22 mouse cellular contexts compared by ENCODE assay signal in genomic region chr3:68941867-68942266, GRCm38 (mm10).
A peak's percentile ranks its signal among the peaks of the same experiment; 100 is the strongest.
DNase-seq lines count a peak whose midpoint lies in the region; ATAC-seq and TF ChIP-seq lines count a peak whose summit lies in the region.
"Had no signal": no experiment of that assay in that cellular context is flagged by ENCODE, and none has a peak within 500 bp of the region (broad histone marks: within the 10 kb centered on the region; RNA-seq: fewer than 3 reads in every experiment).

No protein-coding gene starts in this region.

- DNase-seq in frontal cortex, postnatal 14 days (ENCODE audit: low spot score in 2 of 2): no peak
- no peak for DNase-seq in left cerebral cortex, adult 2 months (ENCODE audit: extremely low spot score in 1 of 2, low spot score in 2 of 2)
- no peak for DNase-seq in left cerebral cortex, postnatal 36 days (ENCODE audit: low spot score in 2 of 2)
- peak; percentile 29 for DNase-seq in right cerebral cortex, postnatal 25 days
- no peak for DNase-seq in right cerebral cortex, postnatal 4 days
- DNase-seq in telencephalon, adult 2 months (ENCODE audit: low read depth, low spot score): peak; percentile 47
- DNase-seq: adrenal gland, adult 2 months; adrenal gland, postnatal 25 days; cerebellum, adult 2 months; cerebellum, postnatal 10 days; embryo, embryonic 11 days; gastrocnemius, postnatal 10 days; heart, adult 18-20 months; heart, postnatal 10 days; heart, postnatal 4 days had no signal

- H3K9me3 ChIP-seq in hindbrain, embryonic 12.5 days (replicated peaks): no peaks in the 10 kb centered on the region
- H3K9me3 ChIP-seq: embryonic facial prominence, embryonic 15.5 days; forebrain, embryonic 10.5 days; heart, embryonic 10.5 days; hindbrain, embryonic 13.5 days had no signal

- H3K4me2 ChIP-seq in hindbrain, embryonic 12.5 days (replicated peaks): no peak overlapping the region
- H3K4me2 ChIP-seq: embryonic facial prominence, embryonic 15.5 days; hindbrain, embryonic 13.5 days had no signal

- ATAC-seq in frontal cortex, adult (ENCODE audit: low TSS enrichment): peak; percentile 50
- ATAC-seq in hindbrain, embryonic 12.5 days (ENCODE audit: low FRiP score): no peak

- H3K4me1 ChIP-seq in hindbrain, embryonic 12.5 days: no peaks in the 10 kb centered on the region
- H3K4me1 ChIP-seq: embryonic facial prominence, embryonic 15.5 days; heart, embryonic 10.5 days; hindbrain, embryonic 13.5 days had no signal

- no peak overlapping the region for H3K9ac ChIP-seq in hindbrain, embryonic 12.5 days
- H3K9ac ChIP-seq: embryonic facial prominence, embryonic 15.5 days; hindbrain, embryonic 13.5 days had no signal

- H3K36me3 ChIP-seq in hindbrain, embryonic 12.5 days: peaks cover 7% of the 10 kb centered on the region; the same call in 1 of the 2 replicates
- H3K36me3 ChIP-seq: hindbrain, embryonic 13.5 days had no signal

- intact Hi-C loops in left cerebral cortex, adult 2 months (cut with DNase I): no loop called here
- intact Hi-C loops in left cerebral cortex, postnatal 36 days (cut with DNase I): no loop called here

- TF ChIP-seq CTCF in left cerebral cortex, adult 2 months (IDR thresholded peaks at IDR 0.05): no peak

- 90% methylated on average over 6 of the region's 6 CpGs for WGBS in hindbrain, embryonic 12.5 days

- H3K27me3 ChIP-seq in hindbrain, embryonic 12.5 days: no peaks in the 10 kb centered on the region
- H3K27me3 ChIP-seq: embryonic facial prominence, embryonic 15.5 days; hindbrain, embryonic 13.5 days had no signal

- H3K27ac ChIP-seq in left cerebral cortex, adult 2 months: peak overlapping the region; percentile 36; the same call in 1 of the 2 replicates
- H3K27ac ChIP-seq in hindbrain, embryonic 12.5 days: no peak overlapping the region
- H3K27ac ChIP-seq: embryonic facial prominence, embryonic 15.5 days; forebrain, embryonic 10.5 days; heart, embryonic 10.5 days; hindbrain, embryonic 13.5 days had no signal

- no peak overlapping the region for H3K4me3 ChIP-seq in left cerebral cortex, adult 2 months
- H3K4me3 ChIP-seq in hindbrain, embryonic 12.5 days: no peak overlapping the region
- H3K4me3 ChIP-seq: embryonic facial prominence, embryonic 15.5 days; erythroblast, embryonic 14.5 days; forebrain, embryonic 10.5 days; heart, embryonic 10.5 days; hindbrain, embryonic 13.5 days had no signal

Comparison
In these comparisons a context has a peak if more than half of its experiments do, and no peak if none do; other contexts are left out.
1. DNase-seq: peak in right cerebral cortex, postnatal 25 days (single experiment) and telencephalon, adult 2 months (single experiment); none in frontal cortex, postnatal 14 days (0 of 2), left cerebral cortex, adult 2 months (0 of 2), left cerebral cortex, postnatal 36 days (0 of 2) and right cerebral cortex, postnatal 4 days (single experiment).